Mouse (Mus musculus) kidney, postnatal 10 days (tissue): ENCODE data around the gene Mapk14.

Experiments
- DNase-seq: peaks from one replicate; pipeline ENCODE4 v3.0.0; 2021; ENCODE audit warnings: mixed read lengths

Gene Mapk14

DNA sequence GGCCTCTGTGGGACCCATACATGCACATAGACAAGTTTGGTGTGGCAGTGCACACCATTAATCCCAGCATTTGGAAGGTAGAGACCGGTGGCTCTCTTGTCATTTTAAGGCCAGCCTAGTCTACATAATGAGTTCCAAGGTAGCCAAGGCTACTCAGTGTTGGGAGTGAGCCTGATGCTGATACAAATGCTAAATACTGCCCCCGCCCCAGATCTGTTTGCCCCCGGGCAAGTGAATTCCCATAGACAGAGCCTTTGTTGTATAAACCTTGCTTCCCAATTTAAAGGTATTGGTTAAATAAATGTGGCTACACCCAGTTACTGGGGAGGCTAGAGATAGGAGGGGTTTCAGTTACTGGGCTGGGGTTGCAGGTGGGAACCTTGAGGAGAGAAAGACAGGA, 93.9 kb downstream of the Mapk14 start:
- DNase-seq: no peak

DNA sequence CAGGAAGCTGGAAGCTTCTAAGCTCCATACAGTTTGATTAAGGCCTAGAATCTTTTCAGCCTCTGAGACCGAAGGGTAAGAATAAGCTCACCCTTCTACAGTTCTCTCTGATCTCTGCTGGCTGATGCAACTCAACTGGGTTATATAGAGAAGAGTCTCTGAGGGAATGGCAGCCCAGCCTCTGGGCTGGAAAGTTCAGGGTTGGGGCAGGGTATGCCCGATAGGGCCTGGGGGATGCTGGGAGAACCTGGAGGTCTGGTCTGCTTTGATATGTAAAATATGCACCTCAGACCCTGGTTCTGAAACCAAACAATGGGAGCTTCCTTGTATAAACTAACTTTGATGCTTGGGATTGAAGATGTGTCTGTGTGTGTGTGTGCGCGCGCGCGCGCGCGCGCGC, 96.4 kb downstream of the Mapk14 start:
- no peak for DNase-seq

DNA sequence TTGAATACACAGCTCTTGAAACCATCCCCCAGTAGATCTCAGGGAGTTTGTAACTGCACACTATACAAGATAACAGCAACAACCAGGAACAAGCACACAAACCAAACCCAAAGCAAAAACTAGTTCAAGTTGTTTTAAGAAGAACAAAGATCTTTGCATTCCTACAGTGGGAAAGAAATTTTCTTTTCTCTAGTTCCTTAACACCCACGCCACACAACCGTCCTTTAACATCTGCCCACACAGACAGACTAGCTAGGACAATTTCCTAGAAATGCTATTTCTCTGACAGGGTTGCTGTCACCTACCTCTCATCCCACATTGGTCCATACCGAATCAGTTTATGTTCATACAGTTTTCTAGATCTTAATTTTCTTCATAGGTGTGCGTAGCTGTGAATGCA, 105.9 kb downstream of the Mapk14 start:
- DNase-seq: no peak
